ENCODE assay signal across 16 mouse cellular contexts in the genomic region with DNA sequence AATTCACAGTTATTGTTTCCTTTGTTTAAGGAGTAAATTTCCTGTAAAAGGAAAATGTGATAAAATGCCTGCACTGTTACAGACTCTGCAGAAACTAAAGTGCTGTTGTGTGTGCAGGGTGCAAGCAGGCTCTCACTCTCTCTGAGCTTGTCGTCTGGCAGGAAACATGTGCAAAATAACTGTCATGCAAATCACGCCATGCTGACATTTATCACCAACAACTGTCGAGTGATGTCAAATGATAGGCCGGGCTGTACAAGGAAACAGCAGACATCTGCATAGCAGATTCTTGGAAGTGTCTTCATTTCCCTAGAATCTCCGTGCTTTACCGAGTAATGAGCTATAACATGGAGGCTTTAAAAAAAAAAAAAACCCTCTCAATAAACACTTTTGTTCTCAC.
DNase-seq lines count a peak whose midpoint lies in the region; ATAC-seq lines count a peak whose summit lies in the region.
"Had no signal": no experiment of that assay in that cellular context is flagged by ENCODE, and none has a peak within 500 bp of the region (broad histone marks: within the 10 kb centered on the region; RNA-seq: fewer than 3 reads in every experiment).

No protein-coding gene starts in this region.

- H3K4me2 ChIP-seq in heart, embryonic 13.5 days = peak overlapping the region; percentile 30
- no peak overlapping the region for H3K4me2 ChIP-seq in midbrain, embryonic 13.5 days (replicated peaks)
- H3K4me2 ChIP-seq: limb, embryonic 12.5 days; midbrain, embryonic 12.5 days had no signal

- 16% methylated on average over 6 of the region's 6 CpGs for WGBS in heart, embryonic 13.5 days
- 65% methylated on average over 6 of the region's 6 CpGs for WGBS in midbrain, embryonic 13.5 days

- H3K4me1 ChIP-seq in heart, embryonic 13.5 days = peaks cover 3% of the 10 kb centered on the region
- H3K4me1 ChIP-seq in midbrain, embryonic 13.5 days (replicated peaks) = no peaks in the 10 kb centered on the region
- H3K4me1 ChIP-seq: limb, embryonic 12.5 days; midbrain, embryonic 12.5 days had no signal

- no peak overlapping the region for H3K9ac ChIP-seq in heart, embryonic 13.5 days
- H3K9ac ChIP-seq in midbrain, embryonic 13.5 days (replicated peaks) = no peak overlapping the region
- H3K9ac ChIP-seq: limb, embryonic 12.5 days; midbrain, embryonic 12.5 days had no signal

- H3K36me3 ChIP-seq in heart, embryonic 13.5 days = no peaks in the 10 kb centered on the region
- H3K36me3 ChIP-seq in midbrain, embryonic 13.5 days = no peaks in the 10 kb centered on the region
- H3K36me3 ChIP-seq: limb, embryonic 12.5 days; midbrain, embryonic 12.5 days had no signal

- intact Hi-C loops in heart, postnatal 14 days (cut with DNase I) = no loop called here

- H3K27me3 ChIP-seq in heart, embryonic 13.5 days (replicated peaks) = no peaks in the 10 kb centered on the region
- no peaks in the 10 kb centered on the region for H3K27me3 ChIP-seq in midbrain, embryonic 13.5 days
- H3K27me3 ChIP-seq: limb, embryonic 12.5 days; midbrain, embryonic 12.5 days had no signal

- DNase-seq in heart, postnatal 14 days = no peak
- DNase-seq in layer of hippocampus, adult 9-11 months = peak; percentile 10
- DNase-seq in layer of hippocampus, postnatal 25 days (ENCODE audit: extremely low spot score in 1 of 2, low spot score in 1 of 2) = no peak
- DNase-seq in embryo, embryonic 10.5 days (ENCODE audit: low spot score) = peak; percentile 15
- peak; percentile 45 for DNase-seq in mesoderm, embryonic 11.5 days (ENCODE audit: low read depth, low spot score)
- DNase-seq in ovary, postnatal 14 days (ENCODE audit: low spot score) = no peak
- DNase-seq: adrenal gland, adult 8-10 months; cerebellum, adult 2 months; heart, postnatal 36 days; lung, postnatal 4 days had no signal

- H3K9me3 ChIP-seq in heart, embryonic 13.5 days = no peaks in the 10 kb centered on the region
- H3K9me3 ChIP-seq in midbrain, embryonic 13.5 days = no peaks in the 10 kb centered on the region
- H3K9me3 ChIP-seq: limb, embryonic 12.5 days; midbrain, embryonic 12.5 days had no signal

- no peak overlapping the region for H3K4me3 ChIP-seq in heart, embryonic 13.5 days
- H3K4me3 ChIP-seq in midbrain, embryonic 13.5 days (replicated peaks) = no peak overlapping the region
- H3K4me3 ChIP-seq: erythroblast, embryonic 14.5 days; limb, embryonic 12.5 days; midbrain, embryonic 12.5 days had no signal

- no peak for ATAC-seq in heart, embryonic 13.5 days (ENCODE audit: extremely low read depth, insufficient number of reproducible peaks, low FRiP score, low TSS enrichment)
- ATAC-seq in midbrain, embryonic 13.5 days = no peak
- ATAC-seq: inflammation-experienced regulatory T-cells, adult 6 months had no signal

- no peak overlapping the region for H3K27ac ChIP-seq in heart, embryonic 13.5 days (replicated peaks)
- no peak overlapping the region for H3K27ac ChIP-seq in midbrain, embryonic 13.5 days
- H3K27ac ChIP-seq: limb, embryonic 12.5 days; midbrain, embryonic 12.5 days had no signal

Comparison
In these comparisons a context has a peak if more than half of its experiments do, and no peak if none do; other contexts are left out.
1. DNase-seq: peak in layer of hippocampus, adult 9-11 months (single experiment), embryo, embryonic 10.5 days (single experiment) and mesoderm, embryonic 11.5 days (single experiment); none in heart, postnatal 14 days (0 of 2), layer of hippocampus, postnatal 25 days (0 of 2) and ovary, postnatal 14 days (single experiment).